Mouse (Mus musculus): ENCODE data around the gene Cerk.
"Not testable (repeated sequence)": the region's sequence is repeated elsewhere in the genome, so short reads cannot be mapped to it uniquely, and the experiment has no call there.

Gene Cerk

GRCm38 (mm10) chr15:86110361-86111103, 75.4 kb downstream of the Cerk start:
- DNase-seq: peak; percentile 37 to 65

- no peak for DNase-seq
Observed at GRCm38 (mm10) chr15:86109650-86110211, 76.2 kb downstream of the Cerk start.

GRCm38 (mm10) chr15:86109245-86109644, 76.7 kb downstream of the Cerk start:
- no peak for DNase-seq

- no peak for DNase-seq
Observed at GRCm38 (mm10) chr15:86107831-86108471, 78.0 kb downstream of the Cerk start.

GRCm38 (mm10) chr15:86105751-86106150, 80.2 kb downstream of the Cerk start:
- no peak for DNase-seq

GRCm38 (mm10) chr15:86105345-86105697, 80.6 kb downstream of the Cerk start:
- DNase-seq: no peak

GRCm38 (mm10) chr15:86104401-86105344, 81.3 kb downstream of the Cerk start:
- DNase-seq: no peak

GRCm38 (mm10) chr15:86102308-86102707, 83.6 kb downstream of the Cerk start:
- DNase-seq: no peak

- DNase-seq: no peak
Observed at GRCm38 (mm10) chr15:86101585-86101984, 84.4 kb downstream of the Cerk start.

- DNase-seq: no peak
Observed at GRCm38 (mm10) chr15:86097871-86098270, 88.1 kb downstream of the Cerk start.

- not testable (repeated sequence) for DNase-seq
Observed at GRCm38 (mm10) chr15:86096604-86097020, 89.3 kb downstream of the Cerk start.

- no peak for DNase-seq
Observed at GRCm38 (mm10) chr15:86095722-86096603, 90.0 kb downstream of the Cerk start.

GRCm38 (mm10) chr15:86094324-86095121, 91.4 kb downstream of the Cerk start:
- DNase-seq: peak; percentile 40 to 53

GRCm38 (mm10) chr15:86093236-86093635, 92.7 kb downstream of the Cerk start:
- DNase-seq: no peak

GRCm38 (mm10) chr15:86091998-86092670, 93.8 kb downstream of the Cerk start:
- no peak for DNase-seq

- DNase-seq: no peak
Observed at GRCm38 (mm10) chr15:86091201-86091997, 94.5 kb downstream of the Cerk start.

GRCm38 (mm10) chr15:86090578-86090977, 95.4 kb downstream of the Cerk start:
- DNase-seq: no peak

GRCm38 (mm10) chr15:86089991-86090529, 95.9 kb downstream of the Cerk start:
- DNase-seq: no peak
